Mouse (Mus musculus) retina, postnatal 7 days (tissue): ENCODE data around the gene Pou2f2.

Source experiments
- DNase-seq: peaks from one replicate; pipeline ENCODE4 v3.0.0-alpha.2; 2012; ENCODE audit warnings: low read depth, low spot score

The Pou2f2 gene

DNA sequence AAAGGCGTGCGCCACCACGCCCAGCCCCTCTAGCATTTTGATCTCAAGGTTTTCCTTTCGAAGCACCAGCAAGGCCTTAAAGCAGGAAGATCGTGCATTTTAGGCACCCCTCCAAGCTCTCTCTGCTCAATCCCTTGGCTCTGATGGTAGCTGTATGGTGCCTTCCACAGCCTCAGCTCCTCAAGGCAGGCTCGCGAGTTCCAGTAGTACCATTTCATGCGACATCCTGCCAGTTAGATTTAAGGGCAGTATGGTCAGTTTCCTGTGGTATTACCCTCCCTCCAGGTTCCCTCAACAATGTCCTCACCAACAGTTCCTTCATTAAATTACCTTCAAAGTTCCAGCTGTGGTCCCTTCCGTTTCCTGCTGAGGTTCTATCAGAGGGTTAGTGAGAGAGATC, 16.6 kb upstream of the Pou2f2 start:
- DNase-seq, result no peak

DNA sequence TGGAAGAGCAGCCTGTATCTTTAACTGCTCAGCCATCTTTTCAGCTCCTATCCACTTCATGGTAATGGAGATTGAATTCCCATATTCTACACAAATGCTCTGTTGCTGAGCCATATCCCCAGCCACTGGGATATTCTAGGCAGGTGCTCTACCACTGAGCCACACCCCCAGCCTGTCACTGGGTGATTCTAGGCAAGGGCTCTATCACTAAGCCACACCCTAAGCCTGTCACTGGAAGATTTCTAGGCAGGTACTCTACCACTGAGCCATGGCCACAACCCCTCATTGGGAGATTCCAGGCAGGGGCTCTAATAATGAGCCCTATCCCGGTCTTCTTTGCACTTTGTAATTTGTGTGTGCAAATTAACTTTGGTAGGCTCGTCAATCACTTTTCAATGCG, 15.6 kb upstream of the Pou2f2 start:
- DNase-seq, result no peak

DNA sequence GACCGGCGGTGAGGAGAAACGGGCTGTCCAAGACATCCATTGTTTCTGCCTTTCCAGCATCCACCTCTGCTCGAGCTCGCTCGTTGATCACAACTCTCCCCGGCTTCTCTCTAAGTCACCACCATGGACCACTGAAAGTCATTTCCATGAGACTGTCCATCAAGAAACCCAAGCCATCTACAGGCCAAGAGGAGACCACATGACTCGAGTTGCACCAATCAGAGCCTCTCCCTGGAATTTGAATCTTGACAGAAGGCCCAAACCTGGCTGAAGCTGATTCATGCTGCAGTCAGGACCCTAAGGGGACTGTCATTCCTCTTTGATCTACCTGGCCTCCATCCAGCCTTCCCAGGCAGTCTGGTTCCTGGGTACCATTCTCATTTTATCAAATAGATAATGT, 12.6 kb upstream of the Pou2f2 start:
- DNase-seq, result no peak

DNA sequence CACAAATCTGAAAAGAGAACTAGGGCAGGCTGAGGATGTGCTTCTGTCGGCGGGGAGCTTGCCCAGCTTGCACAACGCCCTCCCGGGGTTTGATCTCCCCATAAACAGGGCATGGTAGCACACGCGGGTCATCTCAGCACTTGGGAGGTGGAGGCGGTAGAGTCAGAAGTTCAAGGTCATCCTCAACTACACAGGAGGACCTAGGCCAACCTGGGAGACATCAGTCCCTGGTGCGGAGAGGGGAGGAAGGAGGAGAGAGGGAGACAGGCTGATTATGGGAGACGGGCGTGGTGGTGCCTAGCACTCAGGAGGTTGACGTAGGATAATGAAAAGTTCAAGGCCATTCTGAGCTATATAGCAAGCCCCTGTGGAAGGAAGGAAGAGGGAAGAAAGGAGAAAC, 11.3 kb upstream of the Pou2f2 start:
- no peak for DNase-seq

DNA sequence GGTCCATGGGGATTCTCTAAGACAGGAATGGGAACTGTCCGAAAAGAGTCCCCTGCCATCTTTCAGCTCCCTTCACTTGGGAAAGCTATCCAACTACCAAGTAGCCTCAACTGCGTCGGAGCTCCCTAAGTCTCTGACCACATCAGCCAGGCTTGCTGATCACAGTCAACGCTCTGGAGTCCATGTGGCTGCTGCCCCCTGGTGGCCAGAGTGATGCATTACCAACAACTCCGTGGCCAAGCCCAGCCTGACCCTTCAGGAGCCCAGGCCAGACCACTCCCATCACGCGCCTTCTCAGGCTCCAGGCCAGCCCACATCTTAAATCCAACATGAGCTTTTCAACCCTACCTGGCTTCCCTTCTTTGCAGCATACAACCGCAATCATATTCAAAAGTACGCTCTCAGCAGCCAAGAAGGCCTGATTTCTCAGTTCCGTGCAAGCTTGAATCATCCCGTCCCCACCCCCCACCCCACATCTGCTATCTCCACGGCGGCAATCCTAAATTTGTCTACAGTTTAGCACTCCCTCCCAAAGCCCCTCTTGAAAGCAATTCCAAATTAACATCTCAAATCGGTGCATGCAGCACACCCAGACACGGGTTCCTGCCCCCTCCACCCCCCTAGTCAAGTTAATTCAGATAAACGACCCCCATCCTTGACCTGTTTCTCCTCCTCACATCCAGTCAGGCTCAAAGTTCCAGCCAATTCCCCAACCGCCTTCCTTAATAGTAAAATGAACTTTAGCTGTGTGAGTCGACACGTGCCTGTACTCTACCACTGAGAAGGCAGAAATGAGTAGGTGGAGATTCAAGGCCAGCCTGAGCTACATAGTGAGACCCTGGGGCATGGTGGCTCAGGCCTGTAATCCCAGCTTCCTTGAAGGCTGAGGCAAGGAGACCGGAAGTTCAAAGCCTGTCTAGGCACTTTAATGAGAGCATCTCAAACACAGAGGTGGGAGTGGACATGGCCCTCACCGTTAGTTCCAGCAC, 8.4 kb upstream of the Pou2f2 start:
- peak; percentile 86 for DNase-seq

DNA sequence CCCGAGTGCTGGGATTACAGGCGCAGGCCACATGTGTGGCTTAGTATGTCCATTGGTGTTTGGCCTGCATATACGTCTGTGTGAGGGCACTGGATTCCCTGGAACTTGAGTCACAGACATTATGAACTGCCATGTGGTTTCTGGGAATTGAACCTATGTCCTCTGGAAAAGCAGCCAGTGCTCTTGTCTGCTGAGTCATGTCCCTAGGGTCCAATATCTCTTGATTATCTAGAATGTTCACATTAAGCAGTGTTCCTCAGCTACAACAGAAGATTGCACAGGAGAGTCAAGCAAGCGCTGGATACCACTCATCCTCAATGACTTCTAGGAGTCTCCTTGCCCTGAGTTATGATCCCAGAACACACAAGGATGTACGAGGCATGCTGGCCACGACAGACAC, 4.6 kb upstream of the Pou2f2 start:
- DNase-seq, result no peak

DNA sequence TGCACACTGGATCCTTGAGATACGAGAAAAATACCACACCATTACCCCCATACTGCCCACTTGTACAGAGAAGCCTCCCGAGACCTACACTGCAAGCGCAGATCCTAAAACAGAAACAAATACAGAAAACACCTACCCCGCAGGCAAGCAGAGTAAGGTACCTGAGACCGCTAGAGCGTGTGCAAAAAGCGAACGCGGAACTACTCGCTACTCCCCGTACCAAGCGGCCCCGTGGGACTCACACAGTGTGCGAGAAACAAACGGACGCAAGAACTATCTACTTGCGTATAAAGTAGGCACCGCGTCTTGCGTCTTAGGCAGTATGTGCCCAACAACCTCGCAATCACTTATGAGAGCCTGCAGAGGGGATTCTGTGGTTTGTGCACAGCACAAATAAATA, 2.3 kb upstream of the Pou2f2 start:
- no peak for DNase-seq

DNA sequence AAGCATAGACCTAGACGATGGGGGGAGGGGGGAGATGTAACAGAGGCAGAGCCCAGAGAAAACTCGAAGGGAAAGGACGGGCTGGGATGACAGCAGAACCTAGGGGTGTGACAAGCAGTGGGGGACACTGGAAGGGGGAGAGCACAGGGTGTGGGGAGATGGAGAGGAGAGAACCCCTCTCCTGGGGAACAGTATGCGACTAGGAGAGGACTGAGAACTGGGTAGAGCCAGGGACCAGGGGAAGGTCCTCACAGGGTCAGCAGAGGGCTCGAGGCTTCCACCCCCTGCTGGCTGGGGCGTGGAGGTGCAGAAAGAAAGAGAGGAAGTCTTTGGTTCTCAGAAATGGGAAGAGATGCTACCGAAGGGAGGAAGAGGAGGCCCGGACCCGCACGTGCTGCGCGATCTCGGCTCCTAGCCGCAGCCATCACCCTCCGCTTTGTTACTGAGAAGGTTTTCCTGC, 1.8 kb upstream of the Pou2f2 start:
- DNase-seq, result no peak

DNA sequence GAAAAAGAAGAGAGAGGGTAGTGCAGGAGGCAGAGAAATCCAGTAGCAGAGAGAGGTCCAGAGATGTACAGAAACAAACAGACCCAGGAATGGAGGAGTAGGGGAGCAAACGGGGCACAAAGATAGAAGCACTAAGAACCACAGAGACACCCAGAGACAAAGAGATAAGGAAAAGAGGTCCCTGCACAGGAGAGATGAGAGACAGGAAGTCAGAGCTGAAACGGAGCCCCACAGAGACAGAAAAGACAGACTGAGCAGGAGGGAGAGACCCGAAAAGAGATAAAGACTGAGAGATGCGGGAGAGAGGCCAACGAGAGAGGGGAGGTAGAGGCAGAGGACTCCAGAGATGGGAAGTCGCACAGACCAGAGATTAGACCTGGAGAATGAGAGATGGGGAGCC, 986 bp upstream of the Pou2f2 start:
- no peak for DNase-seq

DNA sequence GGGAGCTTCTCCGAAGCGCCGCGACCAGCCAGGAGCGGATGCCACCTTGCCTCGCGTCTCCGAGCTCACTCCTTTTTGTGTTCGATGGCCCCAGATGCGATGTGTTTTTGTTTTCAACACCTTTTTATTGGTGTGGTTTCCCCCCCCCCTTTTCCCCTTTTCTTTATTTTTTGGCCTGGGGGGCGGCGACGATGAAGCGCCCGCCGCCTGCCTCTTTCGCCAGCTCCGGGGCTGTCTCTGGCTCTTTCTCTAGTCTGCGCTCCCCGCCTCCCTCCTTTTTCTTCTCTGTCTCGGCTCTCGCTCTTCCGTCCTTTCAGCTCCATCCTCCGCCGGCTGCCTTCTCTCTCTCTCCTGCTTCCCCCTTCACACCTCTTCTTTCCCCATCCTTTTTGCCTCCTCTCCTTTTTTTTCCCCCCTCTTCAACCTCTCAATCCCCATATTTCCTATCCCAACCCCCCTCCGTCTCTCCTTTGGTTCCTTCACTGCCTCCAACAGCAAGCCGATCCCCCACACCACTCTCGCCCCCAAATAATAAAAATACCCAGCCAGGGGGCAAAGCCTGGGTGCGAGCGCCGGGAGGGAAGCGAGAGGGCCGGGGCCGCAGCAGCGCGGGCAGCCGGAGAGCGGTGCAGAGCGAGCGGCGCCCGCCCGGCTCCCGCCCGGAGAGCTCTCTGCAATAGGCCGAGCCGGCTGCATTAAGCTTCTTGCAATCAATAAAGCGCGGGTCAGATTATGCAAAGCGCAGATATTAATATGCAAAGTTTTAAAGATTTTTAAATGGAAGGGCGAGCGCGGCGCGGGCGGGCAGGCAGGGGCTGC, 530 bp downstream of the Pou2f2 start:
- no peak for DNase-seq

DNA sequence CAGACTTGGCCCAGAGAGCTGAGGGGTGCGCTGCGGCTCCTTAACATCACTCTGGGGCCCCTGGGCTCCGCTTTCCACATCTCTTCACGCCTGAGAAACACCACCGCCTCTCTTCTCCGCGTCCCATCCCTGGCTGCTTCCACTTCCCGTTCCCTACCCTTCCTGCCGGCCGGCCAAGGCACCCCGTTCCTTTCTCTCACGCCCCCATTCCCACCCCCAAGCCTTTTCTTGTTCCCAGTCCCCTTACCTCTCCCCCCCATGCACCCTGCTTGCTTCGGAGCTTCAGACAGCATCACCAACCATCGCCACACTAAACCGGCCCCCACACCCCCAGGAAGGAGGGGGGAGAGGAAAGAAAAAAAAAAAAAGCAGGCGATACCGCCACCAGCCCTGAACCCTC, 1.2 kb downstream of the Pou2f2 start:
- no peak for DNase-seq

DNA sequence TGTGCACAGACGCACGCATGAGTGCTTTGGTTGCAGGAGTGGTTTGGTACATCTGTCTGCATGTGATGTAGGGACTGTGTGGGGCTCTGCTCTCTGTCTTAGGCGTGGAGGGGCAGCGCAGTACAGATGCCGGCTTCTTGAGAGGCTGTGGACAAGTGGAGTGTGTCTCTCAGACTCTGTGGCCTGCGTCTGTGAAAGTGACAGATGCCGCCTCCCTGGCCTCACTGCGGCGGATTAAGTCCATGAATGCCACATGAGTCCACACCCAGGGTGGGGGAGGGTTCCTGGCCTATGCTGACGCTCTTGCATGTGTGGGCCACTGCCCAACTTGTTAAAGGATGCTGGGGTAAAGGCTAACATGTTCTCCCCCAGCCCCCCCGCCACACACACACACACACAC, 5.2 kb downstream of the Pou2f2 start:
- DNase-seq, result no peak

DNA sequence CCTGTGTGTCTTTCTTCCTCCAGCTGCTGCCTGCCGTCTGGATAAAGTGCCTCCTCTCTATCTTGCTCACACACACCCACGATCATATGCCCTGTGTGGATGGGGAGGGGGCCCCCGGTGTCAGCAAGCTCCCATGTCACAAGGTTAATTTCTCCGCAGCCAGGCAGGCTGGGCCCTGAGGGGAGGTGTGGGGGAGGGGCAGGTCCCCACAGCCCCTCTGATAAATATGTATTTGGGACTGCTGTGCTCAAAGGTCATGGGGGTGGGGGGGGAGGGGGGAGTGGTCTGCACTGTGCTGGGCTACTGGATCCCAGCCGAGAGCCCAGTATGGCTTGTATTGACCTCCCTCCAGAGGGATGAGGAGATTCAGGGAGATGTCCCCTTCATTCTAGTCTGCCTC, 6.9 kb downstream of the Pou2f2 start:
- DNase-seq, result no peak

DNA sequence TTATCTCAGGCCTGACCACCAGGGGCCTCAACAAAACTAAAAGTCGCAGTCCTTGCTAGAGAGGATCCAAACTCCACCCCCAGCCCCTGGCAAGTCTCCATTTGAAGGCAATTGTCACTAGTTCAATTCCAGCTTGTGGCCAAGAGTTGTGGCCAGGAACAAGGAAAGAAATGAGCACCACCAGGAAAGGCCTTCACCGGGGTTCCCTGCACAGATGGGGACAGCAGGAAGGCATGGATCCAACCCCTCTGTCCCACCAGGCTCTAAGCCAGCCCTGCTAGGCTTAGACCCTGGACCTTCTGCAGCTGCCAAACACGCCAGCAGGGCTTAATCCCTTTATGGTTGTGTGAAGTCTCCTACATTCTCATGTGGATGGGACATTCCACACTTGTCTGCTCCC, 8.9 kb downstream of the Pou2f2 start:
- DNase-seq, result no peak

DNA sequence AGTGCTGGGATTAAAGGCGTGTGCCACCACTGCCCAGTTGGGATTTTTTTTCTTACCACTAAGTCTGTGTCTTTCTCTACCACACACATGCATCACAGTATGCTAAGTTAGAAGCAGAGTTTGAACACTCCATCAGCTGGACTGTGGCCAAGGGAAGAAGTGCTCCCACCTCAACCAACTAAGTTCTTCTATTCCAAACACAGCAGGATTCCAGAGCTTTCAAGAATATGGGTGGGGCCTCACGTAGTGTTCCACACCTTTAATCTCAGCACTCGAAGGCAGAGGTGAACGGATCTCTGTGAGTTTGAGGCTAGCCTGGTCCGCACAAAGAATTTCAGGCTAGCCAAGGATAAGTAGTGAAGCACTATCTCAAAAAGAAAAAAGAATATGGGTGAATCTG, 13.4 kb downstream of the Pou2f2 start:
- no peak for DNase-seq

DNA sequence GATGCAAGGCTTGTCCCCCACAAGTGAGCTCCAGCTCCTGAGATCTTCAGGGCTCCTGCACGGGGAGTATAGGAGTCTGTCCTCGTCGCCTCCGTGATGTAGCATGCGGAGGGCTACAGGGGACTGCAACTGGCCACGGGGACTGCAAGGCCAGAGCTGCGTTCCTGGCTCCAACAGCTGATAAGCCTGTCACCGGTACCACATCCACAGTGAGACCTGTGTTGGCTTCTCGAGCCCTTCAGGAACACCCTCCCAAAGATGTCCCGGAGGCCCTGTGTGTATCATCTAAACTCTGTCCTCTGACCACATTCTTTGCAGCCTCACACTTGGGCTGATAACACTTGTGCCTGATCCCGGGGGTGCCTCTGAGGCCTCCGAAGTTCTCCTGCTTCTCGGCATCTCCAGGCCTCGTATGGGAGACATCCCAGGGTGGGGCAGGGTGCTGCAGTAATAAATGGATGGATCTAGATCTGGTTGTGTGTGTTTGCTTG, 23.3 kb downstream of the Pou2f2 start:
- no peak for DNase-seq

DNA sequence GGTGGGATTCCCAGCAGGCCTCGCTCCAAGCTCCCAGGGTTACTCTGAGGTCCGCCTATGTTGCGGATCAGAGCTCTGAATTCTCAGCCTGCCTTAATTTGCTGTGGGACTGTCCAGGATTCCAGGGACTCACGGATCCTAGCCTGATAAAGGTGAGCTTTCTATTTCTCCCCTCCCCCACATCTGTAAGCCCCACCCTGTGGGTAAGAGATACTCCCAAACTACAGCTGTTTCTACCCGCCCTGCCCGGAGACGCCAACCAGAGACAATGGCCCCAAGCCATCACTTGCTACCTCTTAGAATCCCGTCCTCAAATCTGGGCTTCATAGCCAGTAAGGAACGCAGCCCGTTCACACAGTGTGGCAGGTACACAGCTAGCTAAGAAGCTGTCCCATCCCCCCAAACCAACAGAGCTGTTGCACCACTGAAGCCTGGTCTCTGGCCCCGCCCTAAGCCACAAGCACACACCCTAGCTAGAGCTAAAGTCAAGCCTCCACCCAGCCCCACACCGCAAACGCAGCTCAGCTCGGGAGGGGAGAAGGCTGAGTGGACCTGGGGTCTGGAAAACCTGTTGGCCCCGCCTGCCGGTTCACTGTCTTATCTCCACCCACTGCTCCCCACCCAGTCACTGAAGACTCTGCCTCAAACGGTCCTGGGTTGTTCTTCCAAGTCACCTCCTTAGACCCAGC, 23.9 kb downstream of the Pou2f2 start:
- no peak for DNase-seq

DNA sequence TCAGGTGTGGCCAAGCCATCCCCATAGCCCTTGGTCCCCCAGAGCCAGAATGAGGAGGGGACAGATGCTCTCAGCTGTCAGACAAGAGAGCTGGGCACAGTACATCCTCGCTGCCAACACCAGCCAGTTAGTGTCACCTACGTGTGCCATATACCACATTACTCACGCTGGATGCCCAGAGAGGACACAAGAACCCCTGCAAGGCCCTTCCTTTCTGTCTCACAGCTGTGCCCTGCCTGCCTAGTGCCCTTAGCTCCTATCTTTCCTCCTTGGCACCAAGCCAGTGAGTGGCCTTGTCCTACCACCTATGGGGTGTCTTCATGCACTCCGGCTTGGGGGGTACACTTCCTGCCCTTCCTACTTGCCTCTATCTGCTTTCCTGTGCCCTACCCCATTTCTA, 24.9 kb downstream of the Pou2f2 start:
- DNase-seq, result no peak

DNA sequence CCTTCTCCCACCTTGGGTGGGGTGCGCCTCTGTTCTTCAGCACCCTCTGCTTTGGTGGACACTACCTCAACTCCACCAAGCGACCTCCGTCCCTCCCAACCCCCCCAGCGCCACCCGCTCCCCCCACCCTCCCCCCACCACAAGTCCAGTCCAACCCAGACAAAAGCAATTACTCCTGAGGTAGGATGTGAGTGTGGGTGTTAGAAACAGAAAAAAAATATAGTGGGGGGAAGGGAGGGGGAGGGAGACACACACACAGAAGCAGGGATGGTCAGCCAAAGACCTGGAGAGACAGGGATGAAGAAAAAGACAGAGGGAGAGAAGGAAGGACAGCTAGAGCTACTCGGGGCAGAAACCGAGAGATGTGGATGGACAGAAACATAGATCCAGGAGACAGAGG, 25.7 kb downstream of the Pou2f2 start:
- DNase-seq, result no peak

DNA sequence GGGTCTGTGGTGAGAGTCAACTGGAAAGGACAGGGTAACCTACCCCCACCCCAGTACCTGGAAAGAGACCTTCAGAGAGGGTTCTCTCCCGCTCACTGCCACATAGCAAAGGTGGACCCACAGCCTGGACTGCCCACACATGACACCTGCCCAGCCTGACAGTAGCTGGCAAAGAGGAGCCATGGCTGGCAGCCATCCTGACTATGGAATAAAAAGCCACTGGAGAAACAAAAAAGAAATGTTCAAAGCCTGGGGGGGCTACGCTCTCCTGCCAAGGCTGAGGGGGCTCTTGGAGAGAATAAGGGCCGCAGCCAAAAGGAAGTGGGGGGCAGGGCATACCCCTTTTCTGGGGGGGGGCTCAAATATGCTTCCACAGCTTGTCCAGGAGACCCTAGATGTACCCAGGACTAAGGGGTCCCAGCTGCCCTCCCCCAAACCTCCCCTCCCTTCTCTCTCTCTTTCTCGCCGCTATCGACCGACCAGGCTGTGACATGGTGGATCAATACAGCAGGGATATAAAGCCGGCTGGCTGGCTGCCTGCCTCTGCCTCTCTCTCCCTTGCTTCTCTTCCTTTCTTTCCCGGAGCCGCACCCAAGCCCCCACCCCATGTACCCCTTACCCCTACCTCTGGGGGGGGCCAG, 27.5 kb downstream of the Pou2f2 start:
- no peak for DNase-seq

DNA sequence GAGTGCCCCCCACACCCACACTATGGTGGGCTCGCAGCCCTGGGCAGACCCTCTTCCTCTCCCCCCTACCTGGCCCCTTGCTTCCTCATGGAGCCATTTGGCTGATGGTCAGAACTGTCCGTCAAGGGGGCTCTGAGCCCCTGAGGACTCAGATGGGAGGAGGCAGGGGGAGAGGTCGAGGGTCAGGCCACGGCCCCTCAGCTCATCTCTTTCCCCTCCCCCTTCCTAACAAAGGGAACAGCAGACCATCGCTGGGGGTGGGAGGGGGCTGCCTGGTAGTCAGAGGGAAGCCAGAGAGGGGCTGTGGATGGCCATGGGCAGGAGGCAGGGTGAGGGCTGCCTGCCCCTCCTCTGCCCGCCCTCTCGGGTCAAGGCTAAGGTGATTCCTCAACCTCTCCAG, 28.5 kb downstream of the Pou2f2 start:
- DNase-seq, result no peak
